Mouse (Mus musculus): Measurements from ENCODE around the gene Sh2b2. TPM values are rescaled to one million over a fixed set of nuclear protein-coding genes. Genes with fewer than 3 reads are reported as not detected.

Sh2b2 gene
- polyA plus RNA-seq, 1 experiment from 2014 or later: 17.3 TPM

DNA sequence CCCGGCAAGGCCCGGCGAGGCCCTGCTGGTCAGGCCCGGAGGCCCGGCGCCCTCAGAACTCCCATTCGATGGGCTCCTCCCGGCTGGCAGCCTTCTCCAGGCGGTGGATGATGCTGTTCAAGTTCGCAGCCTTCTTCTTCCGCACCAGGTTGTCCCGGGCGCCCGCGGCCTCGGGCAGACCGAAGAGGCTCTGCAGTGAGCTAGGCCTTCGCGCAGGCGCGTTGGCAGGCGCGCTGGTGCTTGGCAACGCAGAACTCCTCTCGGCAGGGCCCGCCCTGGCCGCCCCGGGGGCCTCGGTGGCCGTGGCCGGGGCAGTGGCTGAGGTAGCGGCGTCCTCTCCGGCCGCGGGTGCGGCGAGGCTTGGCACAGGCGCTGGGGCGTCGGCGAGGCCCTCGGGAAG is 28.4 kb upstream of the Sh2b2 start:
- Histone ChIP-seq H3K4me3 (ENCODE audit: low read depth, low read length) (no peak overlapping the region), H3K36me3 (ENCODE audit: control insufficient read depth, insufficient read depth, low read length) (peaks cover 28% of the 10 kb centered on the region), H3K4me1 (ENCODE audit: control insufficient read depth, insufficient read depth, low read length) (no peaks in the 10 kb centered on the region), H3K27ac (ENCODE audit: low read depth, low read length) (no peak overlapping the region), H3K4me2 (ENCODE audit: low read depth) (no peak overlapping the region), H3K9ac (ENCODE audit: low read length) (no peak overlapping the region), H3K9me3 (ENCODE audit: control insufficient read depth, low read length) (no peaks in the 10 kb centered on the region), H3K27me3 (ENCODE audit: control insufficient read depth, insufficient read depth, low read length) (no peaks in the 10 kb centered on the region)
- ATAC-seq (ENCODE audit: insufficient read depth, low FRiP score, low TSS enrichment) (no peak), DNase-seq (ENCODE audit: low spot score) (no peak)
- WGBS: 82% methylated on average over 43 of the region's 43 CpGs

DNA sequence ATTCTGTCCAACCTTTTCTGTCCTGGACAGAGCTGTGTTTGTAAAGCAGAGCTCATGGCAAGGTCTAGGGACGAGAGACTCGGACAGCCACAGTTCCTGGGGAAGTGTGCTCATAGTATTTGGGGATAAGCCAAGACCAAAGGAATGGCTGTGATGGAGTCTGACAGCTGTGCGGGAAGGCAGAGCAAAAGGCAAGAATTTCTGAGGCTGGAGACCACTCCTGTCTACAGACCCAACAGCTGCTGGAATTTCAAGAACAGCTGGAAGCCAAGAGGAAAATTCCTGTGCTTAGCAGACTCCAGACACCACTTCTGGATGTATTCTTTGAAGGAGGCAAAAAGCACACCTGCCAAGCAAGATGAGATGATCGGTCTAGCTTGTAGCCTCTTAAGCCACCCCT is 23.6 kb upstream of the Sh2b2 start:
- DNase-seq (ENCODE audit: low spot score) (peak; percentile 22), ATAC-seq (ENCODE audit: insufficient read depth, low FRiP score, low TSS enrichment) (no peak)
- Histone ChIP-seq H3K36me3 (ENCODE audit: control insufficient read depth, insufficient read depth, low read length) (peaks cover 2% of the 10 kb centered on the region), H3K9me3 (ENCODE audit: control insufficient read depth, low read length) (no peaks in the 10 kb centered on the region), H3K4me1 (ENCODE audit: control insufficient read depth, insufficient read depth, low read length) (no peaks in the 10 kb centered on the region), H3K4me3 (ENCODE audit: low read depth, low read length) (no peak overlapping the region), H3K27ac (ENCODE audit: low read depth, low read length) (no peak overlapping the region), H3K4me2 (ENCODE audit: low read depth) (no peak overlapping the region), H3K9ac (ENCODE audit: low read length) (no peak overlapping the region), H3K27me3 (ENCODE audit: control insufficient read depth, insufficient read depth, low read length) (no peaks in the 10 kb centered on the region)
- 80% methylated on average over 4 of the region's 4 CpGs for WGBS

DNA sequence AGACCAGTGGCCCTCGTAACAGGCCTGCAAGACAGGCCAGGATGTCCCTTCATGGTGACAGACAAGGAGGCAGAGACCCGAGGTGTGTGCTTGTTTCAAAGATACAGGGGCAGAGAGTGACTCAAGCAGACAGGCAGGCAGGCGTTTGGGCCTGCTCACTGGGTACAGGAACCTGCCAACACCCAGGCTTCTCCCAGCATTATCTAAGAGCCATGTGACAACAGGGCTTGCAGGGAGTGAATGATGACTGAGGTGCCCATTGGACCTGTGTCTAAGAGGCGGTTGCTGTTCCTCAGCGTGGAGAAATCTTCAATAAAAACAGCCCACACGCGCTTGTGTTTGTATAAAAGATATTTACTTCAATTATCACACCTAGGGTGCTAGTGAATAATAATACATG is 19.7 kb upstream of the Sh2b2 start:
- 81% methylated on average over 7 of the region's 7 CpGs for WGBS
- no peak overlapping the region for H3K9ac ChIP-seq (ENCODE audit: low read length)
- no peak overlapping the region for H3K27ac ChIP-seq (ENCODE audit: low read depth, low read length)
- no peaks in the 10 kb centered on the region for H3K9me3 ChIP-seq (ENCODE audit: control insufficient read depth, low read length)
- H3K4me3 ChIP-seq (ENCODE audit: low read depth, low read length): no peak overlapping the region
- no peaks in the 10 kb centered on the region for H3K27me3 ChIP-seq (ENCODE audit: control insufficient read depth, insufficient read depth, low read length)
- H3K4me1 ChIP-seq (ENCODE audit: control insufficient read depth, insufficient read depth, low read length): no peaks in the 10 kb centered on the region
- DNase-seq (ENCODE audit: low spot score) (no peak), ATAC-seq (ENCODE audit: insufficient read depth, low FRiP score, low TSS enrichment) (no peak)
- H3K4me2 ChIP-seq (ENCODE audit: low read depth): no peak overlapping the region
- H3K36me3 ChIP-seq (ENCODE audit: control insufficient read depth, insufficient read depth, low read length): no peaks in the 10 kb centered on the region

DNA sequence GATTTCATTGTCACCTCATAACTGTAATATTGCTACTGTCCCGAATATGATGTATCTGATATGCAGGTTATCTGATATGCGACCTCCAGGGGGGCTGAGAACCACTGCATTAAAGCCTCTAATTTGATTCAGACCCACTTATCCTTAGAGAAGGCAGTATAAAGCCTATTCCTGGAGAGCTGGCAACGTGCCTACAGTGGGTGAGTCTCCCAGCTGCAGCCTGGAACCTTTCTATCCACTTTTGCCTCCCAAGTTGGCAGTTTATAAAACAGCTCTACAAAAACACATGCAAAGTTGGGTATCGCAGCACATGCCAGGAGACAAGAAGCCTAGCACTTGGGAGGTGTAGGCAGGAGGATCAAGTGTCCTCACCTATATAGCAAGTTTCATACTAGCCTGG is 17.0 kb upstream of the Sh2b2 start:
- Histone ChIP-seq H3K36me3 (ENCODE audit: control insufficient read depth, insufficient read depth, low read length) (no peaks in the 10 kb centered on the region), H3K27ac (ENCODE audit: low read depth, low read length) (no peak overlapping the region), H3K4me3 (ENCODE audit: low read depth, low read length) (no peak overlapping the region), H3K9me3 (ENCODE audit: control insufficient read depth, low read length) (no peaks in the 10 kb centered on the region), H3K27me3 (ENCODE audit: control insufficient read depth, insufficient read depth, low read length) (no peaks in the 10 kb centered on the region), H3K9ac (ENCODE audit: low read length) (no peak overlapping the region), H3K4me1 (ENCODE audit: control insufficient read depth, insufficient read depth, low read length) (no peaks in the 10 kb centered on the region), H3K4me2 (ENCODE audit: low read depth) (no peak overlapping the region)
- 87% methylated on average over 4 of the region's 4 CpGs for WGBS
- ATAC-seq (ENCODE audit: insufficient read depth, low FRiP score, low TSS enrichment): no peak
- no peak for DNase-seq (ENCODE audit: low spot score)

DNA sequence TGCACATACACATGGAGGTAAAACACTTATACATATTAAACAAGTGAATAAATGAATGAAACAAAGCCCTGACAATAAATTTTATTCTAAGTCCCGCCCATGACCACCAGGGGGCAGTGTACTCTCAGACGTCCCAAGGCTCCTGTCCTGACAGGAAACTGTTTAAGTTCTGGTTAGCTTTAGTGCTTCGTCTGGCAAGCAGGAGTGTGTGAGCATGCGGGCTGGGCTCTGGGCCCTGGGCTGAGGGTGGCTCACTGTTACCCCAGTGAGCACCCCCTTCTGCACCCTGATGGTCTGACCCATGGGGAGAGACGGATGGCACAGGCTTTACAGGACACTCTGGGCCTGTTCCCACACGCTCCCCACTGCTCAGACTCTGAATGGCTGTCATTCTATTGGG is 12.6 kb upstream of the Sh2b2 start:
- DNase-seq (ENCODE audit: low spot score): peak; percentile 68
- 37% methylated on average over 6 of the region's 6 CpGs for WGBS
- H3K4me1 ChIP-seq (ENCODE audit: control insufficient read depth, insufficient read depth, low read length): no peaks in the 10 kb centered on the region
- no peaks in the 10 kb centered on the region for H3K36me3 ChIP-seq (ENCODE audit: control insufficient read depth, insufficient read depth, low read length)
- no peak overlapping the region for H3K9ac ChIP-seq (ENCODE audit: low read length)
- H3K27me3 ChIP-seq (ENCODE audit: control insufficient read depth, insufficient read depth, low read length): no peaks in the 10 kb centered on the region
- no peak overlapping the region for H3K27ac ChIP-seq (ENCODE audit: low read depth, low read length)
- no peaks in the 10 kb centered on the region for H3K9me3 ChIP-seq (ENCODE audit: control insufficient read depth, low read length)
- no peak overlapping the region for H3K4me3 ChIP-seq (ENCODE audit: low read depth, low read length)
- ATAC-seq (ENCODE audit: insufficient read depth, low FRiP score, low TSS enrichment): no peak
- no peak overlapping the region for H3K4me2 ChIP-seq (ENCODE audit: low read depth)

DNA sequence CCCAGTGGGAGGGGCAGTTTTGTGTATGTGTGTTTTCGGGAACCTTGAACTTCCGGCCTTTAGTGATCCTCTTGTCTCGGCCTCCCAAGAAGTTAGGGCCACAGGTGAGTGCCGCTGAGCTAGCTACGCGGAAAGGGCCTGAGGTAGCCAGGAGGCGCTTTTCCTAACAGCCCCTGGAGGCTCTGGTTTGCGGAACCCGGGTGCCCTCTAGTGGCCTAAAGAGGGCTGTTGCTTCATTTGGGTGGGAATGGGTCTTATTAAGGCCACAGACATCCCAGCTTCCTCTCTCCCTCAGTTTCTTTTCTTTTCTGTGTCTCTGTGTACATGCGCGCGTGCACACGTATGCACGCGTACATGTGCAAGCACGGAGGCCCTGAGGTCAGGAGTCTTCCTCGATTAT is 6.5 kb upstream of the Sh2b2 start:
- DNase-seq (ENCODE audit: low spot score) (peak; percentile 87), ATAC-seq (ENCODE audit: insufficient read depth, low FRiP score, low TSS enrichment) (no peak)
- no peak overlapping the region for H3K4me3 ChIP-seq (ENCODE audit: low read depth, low read length)
- WGBS: 14% methylated on average over 17 of the region's 17 CpGs
- H3K4me1 ChIP-seq (ENCODE audit: control insufficient read depth, insufficient read depth, low read length): no peaks in the 10 kb centered on the region
- no peak overlapping the region for H3K9ac ChIP-seq (ENCODE audit: low read length)
- H3K9me3 ChIP-seq (ENCODE audit: control insufficient read depth, low read length): no peaks in the 10 kb centered on the region
- peaks cover 2% of the 10 kb centered on the region; the same call in 1 of the 2 replicates for H3K36me3 ChIP-seq (ENCODE audit: control insufficient read depth, insufficient read depth, low read length)
- H3K27me3 ChIP-seq (ENCODE audit: control insufficient read depth, insufficient read depth, low read length): no peaks in the 10 kb centered on the region
- H3K27ac ChIP-seq (ENCODE audit: low read depth, low read length): no peak overlapping the region
- no peak overlapping the region for H3K4me2 ChIP-seq (ENCODE audit: low read depth)

DNA sequence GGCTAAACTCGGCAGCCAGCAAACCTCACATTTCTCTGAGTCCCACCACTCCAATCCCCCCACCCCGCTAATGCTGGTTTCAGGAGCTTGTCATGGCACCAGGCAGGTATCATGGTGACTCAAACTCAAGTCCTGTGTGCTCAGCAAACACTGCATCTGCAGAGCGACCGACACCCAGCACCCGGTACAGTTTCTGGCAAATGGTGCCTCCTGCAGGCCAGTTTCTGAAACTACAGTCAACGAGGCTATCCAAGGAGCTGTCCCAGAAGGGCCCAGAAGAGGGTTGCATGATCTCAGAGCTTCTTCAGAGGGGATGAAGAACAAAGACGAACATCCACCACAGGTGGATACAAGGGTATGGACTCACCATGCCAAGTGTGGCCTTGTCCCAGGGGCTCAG is 4.6 kb upstream of the Sh2b2 start:
- Histone ChIP-seq H3K4me1 (ENCODE audit: control insufficient read depth, insufficient read depth, low read length) (0 out of 2 replicates have a peak, but pooled peaks cover 4% of the 10 kb centered on the region), H3K4me3 (ENCODE audit: low read depth, low read length) (no peak overlapping the region), H3K36me3 (ENCODE audit: control insufficient read depth, insufficient read depth, low read length) (peaks cover 2% of the 10 kb centered on the region), H3K9me3 (ENCODE audit: control insufficient read depth, low read length) (no peaks in the 10 kb centered on the region), H3K27ac (ENCODE audit: low read depth, low read length) (no peak overlapping the region), H3K9ac (ENCODE audit: low read length) (no peak overlapping the region), H3K27me3 (ENCODE audit: control insufficient read depth, insufficient read depth, low read length) (no peaks in the 10 kb centered on the region), H3K4me2 (ENCODE audit: low read depth) (no peak overlapping the region)
- ATAC-seq (ENCODE audit: insufficient read depth, low FRiP score, low TSS enrichment) (no peak), DNase-seq (ENCODE audit: low spot score) (peak; percentile 52)
- WGBS: 55% methylated on average over 7 of the region's 7 CpGs

DNA sequence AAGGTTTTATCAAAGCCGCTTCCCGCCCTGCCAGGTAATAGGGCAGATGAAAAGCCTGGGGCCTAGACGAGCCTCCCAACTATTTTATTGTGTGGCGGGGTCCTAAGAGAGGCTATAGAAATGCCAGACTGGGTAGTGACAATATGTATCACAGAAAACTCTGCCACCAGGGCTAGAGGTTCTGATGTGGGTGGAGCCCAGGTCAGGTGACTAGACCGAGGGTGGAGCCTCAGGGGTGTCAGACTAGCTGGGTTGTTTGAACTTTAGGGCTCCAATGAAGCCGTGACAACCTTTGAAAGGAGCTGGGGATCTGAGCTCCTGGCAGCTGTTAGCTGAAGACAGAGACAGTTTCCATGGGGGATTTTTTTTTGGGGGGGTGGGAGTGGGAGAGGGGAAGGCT is 2.1 kb upstream of the Sh2b2 start:
- Histone ChIP-seq H3K4me3 (ENCODE audit: low read depth, low read length) (no peak overlapping the region), H3K9ac (ENCODE audit: low read length) (no peak overlapping the region), H3K9me3 (ENCODE audit: control insufficient read depth, low read length) (no peaks in the 10 kb centered on the region), H3K36me3 (ENCODE audit: control insufficient read depth, insufficient read depth, low read length) (peaks cover 2% of the 10 kb centered on the region), H3K4me1 (ENCODE audit: control insufficient read depth, insufficient read depth, low read length) (peaks cover 9% of the 10 kb centered on the region), H3K4me2 (ENCODE audit: low read depth) (no peak overlapping the region), H3K27ac (ENCODE audit: low read depth, low read length) (no peak overlapping the region), H3K27me3 (ENCODE audit: control insufficient read depth, insufficient read depth, low read length) (no peaks in the 10 kb centered on the region)
- WGBS: 54% methylated on average over 6 of the region's 6 CpGs
- ATAC-seq (ENCODE audit: insufficient read depth, low FRiP score, low TSS enrichment) (no peak), DNase-seq (ENCODE audit: low spot score) (no peak)

DNA sequence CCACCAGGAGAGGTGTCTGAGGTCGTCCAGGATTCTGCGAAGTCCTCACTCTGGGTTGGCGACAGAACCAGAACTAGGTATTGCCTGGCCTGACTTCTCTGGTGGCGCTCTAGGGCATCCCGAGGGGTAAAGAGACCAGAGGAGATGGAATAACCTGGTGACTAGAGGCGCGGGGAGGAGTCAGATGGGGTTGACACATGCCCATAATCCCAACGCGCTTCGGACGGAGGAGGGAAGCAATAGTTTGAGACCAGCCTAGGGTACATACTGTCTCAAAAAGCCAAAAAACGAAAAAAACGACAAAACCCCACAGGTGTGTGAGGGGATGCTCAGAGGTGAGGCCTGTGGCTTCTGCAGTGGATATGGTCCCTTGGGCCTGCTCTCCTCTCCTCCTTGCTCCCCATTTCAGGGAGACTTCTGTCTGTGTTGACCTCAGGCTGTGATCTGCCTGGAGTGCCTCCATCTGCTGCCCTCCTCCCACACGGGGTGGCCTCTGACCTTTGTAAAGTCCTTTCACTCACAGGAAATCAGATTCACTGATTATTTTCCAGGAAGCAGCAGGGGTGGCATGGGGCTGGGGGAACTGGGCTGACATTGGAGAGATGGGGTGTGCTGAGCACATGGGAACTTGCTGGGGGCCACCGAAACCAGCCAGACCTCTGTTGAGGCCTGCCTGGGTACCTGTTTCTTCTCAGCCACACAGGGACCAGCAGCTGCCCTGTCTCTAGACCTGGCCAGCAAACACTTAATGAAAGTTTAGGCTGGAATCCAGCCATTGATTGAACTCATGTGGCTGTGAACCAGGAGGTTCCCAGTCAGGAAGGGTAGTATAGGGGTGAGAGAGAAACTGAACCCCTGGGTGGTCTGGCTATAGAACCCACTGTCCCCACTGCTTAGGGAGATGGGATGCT is 560 bp downstream of the Sh2b2 start:
- H3K27me3 ChIP-seq (ENCODE audit: control insufficient read depth, insufficient read depth, low read length): no peaks in the 10 kb centered on the region
- H3K36me3 ChIP-seq (ENCODE audit: control insufficient read depth, insufficient read depth, low read length): peaks cover 2% of the 10 kb centered on the region
- DNase-seq (ENCODE audit: low spot score) (no peak), ATAC-seq (ENCODE audit: insufficient read depth, low FRiP score, low TSS enrichment) (0 out of 2 replicates have a peak, but pooled peaks have one; percentile 3)
- peak overlapping the region; percentile 88 for H3K4me2 ChIP-seq (ENCODE audit: low read depth)
- 13% methylated on average over 15 of the region's 15 CpGs for WGBS
- H3K4me1 ChIP-seq (ENCODE audit: control insufficient read depth, insufficient read depth, low read length): peaks cover 13% of the 10 kb centered on the region
- H3K9ac ChIP-seq (ENCODE audit: low read length): peak overlapping the region; percentile 62
- peak overlapping the region; percentile 78 for H3K4me3 ChIP-seq (ENCODE audit: low read depth, low read length)
- H3K9me3 ChIP-seq (ENCODE audit: control insufficient read depth, low read length): no peaks in the 10 kb centered on the region
- peak overlapping the region; percentile 89; the same call in 1 of the 2 replicates for H3K27ac ChIP-seq (ENCODE audit: low read depth, low read length)

Data from neural tube, embryonic 11.5 days (tissue).